Mouse (Mus musculus): ENCODE measurements at regions not wholly inside any gene's neighbourhood (a gene's known extent, or its start where the extent isn't known, plus 50 kb on each side); places are given as distances from the start of the nearest gene placed in this dataset.
A peak's percentile ranks its signal among the peaks of the same experiment; 100 is the strongest.

GRCm38 (mm10) chr4:82234443-82234842, 471.1 kb downstream of the Nfib start:
- no peak for DNase-seq

GRCm38 (mm10) chr4:82226197-82227119, 479.1 kb downstream of the Nfib start:
- DNase-seq: no peak

GRCm38 (mm10) chr4:82220724-82221123, 484.8 kb downstream of the Nfib start:
- DNase-seq: no peak

GRCm38 (mm10) chr4:82220120-82220714, 485.3 kb downstream of the Nfib start:
- no peak for DNase-seq

- DNase-seq: no peak
Observed at GRCm38 (mm10) chr4:82218616-82219015, 486.9 kb downstream of the Nfib start.

- DNase-seq: no peak
Observed at GRCm38 (mm10) chr4:82207031-82207430, 498.5 kb downstream of the Nfib start.

- peak; percentile 3 for DNase-seq
Observed at GRCm38 (mm10) chr4:82200306-82200705, 505.2 kb downstream of the Nfib start.

- DNase-seq: no peak
Observed at GRCm38 (mm10) chr4:82199118-82199517, 506.4 kb downstream of the Nfib start.

GRCm38 (mm10) chr4:82197611-82198010, 507.9 kb downstream of the Nfib start:
- DNase-seq: no peak

- no peak for DNase-seq
Observed at GRCm38 (mm10) chr4:82196024-82196647, 509.4 kb downstream of the Nfib start.

GRCm38 (mm10) chr4:82193905-82194304, 511.6 kb downstream of the Nfib start:
- no peak for DNase-seq

- DNase-seq: no peak
Observed at GRCm38 (mm10) chr4:82186892-82187291, 518.7 kb downstream of the Nfib start.

GRCm38 (mm10) chr4:82183974-82184373, 521.6 kb downstream of the Nfib start:
- DNase-seq: no peak

GRCm38 (mm10) chr4:82178112-82178511, 527.4 kb downstream of the Nfib start:
- no peak for DNase-seq

- DNase-seq: no peak
Observed at GRCm38 (mm10) chr4:82176723-82177122, 528.8 kb downstream of the Nfib start.

GRCm38 (mm10) chr4:82173461-82174085, 532.0 kb downstream of the Nfib start:
- no peak for DNase-seq

GRCm38 (mm10) chr4:82170930-82171329, 534.6 kb downstream of the Nfib start:
- DNase-seq: no peak

- no peak for DNase-seq
Observed at GRCm38 (mm10) chr4:82168032-82168431, 537.5 kb downstream of the Nfib start.

- DNase-seq: no peak
Observed at GRCm38 (mm10) chr4:82167396-82167795, 538.2 kb downstream of the Nfib start.

GRCm38 (mm10) chr4:82166826-82167225, 538.7 kb downstream of the Nfib start:
- no peak for DNase-seq

- no peak for DNase-seq
Observed at GRCm38 (mm10) chr4:82166087-82166486, 539.5 kb downstream of the Nfib start.

GRCm38 (mm10) chr4:82164058-82164457, 541.5 kb downstream of the Nfib start:
- DNase-seq: peak; percentile 3

GRCm38 (mm10) chr4:82161818-82162217, 543.7 kb downstream of the Nfib start:
- no peak for DNase-seq

Measured in lung, postnatal 14 days (tissue).